ENCODE assay signal across 8 mouse cellular contexts in genomic region chr7:44864595-44865542, GRCm38 (mm10). TPM values are rescaled to one million over a fixed set of nuclear protein-coding genes. Genes with fewer than 3 reads are reported as not detected.
A peak's percentile ranks its signal among the peaks of the same experiment; 100 is the strongest.
DNase-seq lines count a peak whose midpoint lies in the region; ATAC-seq lines count a peak whose summit lies in the region.
"Had no signal": no experiment of that assay in that cellular context is flagged by ENCODE, and none has a peak within 500 bp of the region (broad histone marks: within the 10 kb centered on the region; RNA-seq: fewer than 3 reads in every experiment).

No protein-coding gene starts in this region.

- H3K4me3 ChIP-seq in kidney, embryonic 14.5 days (ENCODE audit: low read length): no peak overlapping the region
- no peak overlapping the region for H3K4me3 ChIP-seq in embryonic facial prominence, embryonic 15.5 days (replicated peaks)

- no peak overlapping the region for H3K4me2 ChIP-seq in kidney, embryonic 14.5 days (replicated peaks; ENCODE audit: low read depth, low read length)
- H3K4me2 ChIP-seq in embryonic facial prominence, embryonic 15.5 days (replicated peaks): no peak overlapping the region

- ATAC-seq in kidney, embryonic 14.5 days (ENCODE audit: low FRiP score, low TSS enrichment): no peak
- no peak for ATAC-seq in embryonic facial prominence, embryonic 15.5 days (ENCODE audit: insufficient number of reproducible peaks, low FRiP score, low TSS enrichment, low read depth)

- peaks cover 35% of the 10 kb centered on the region for H3K4me1 ChIP-seq in kidney, embryonic 14.5 days (ENCODE audit: control insufficient read depth, insufficient read depth, low read length)
- H3K4me1 ChIP-seq in embryonic facial prominence, embryonic 15.5 days: peaks cover 64% of the 10 kb centered on the region

- 0 out of 2 replicates have a peak overlapping the region, but pooled peaks have one; percentile 2 for H3K9ac ChIP-seq in kidney, embryonic 14.5 days (ENCODE audit: low read depth, low read length)
- H3K9ac ChIP-seq in embryonic facial prominence, embryonic 15.5 days: no peak overlapping the region

- 83% methylated on average over 24 of the region's 24 CpGs for WGBS in kidney, embryonic 14.5 days
- 78% methylated on average over 24 of the region's 24 CpGs for WGBS in embryonic facial prominence, embryonic 15.5 days

- no peak for DNase-seq in kidney, postnatal 14 days
- peak; percentile 71 for DNase-seq in cerebellum, adult 9-11 months
- peak; percentile 61 for DNase-seq in lung, postnatal 10 days
- no peak for DNase-seq in urinary bladder, adult 18-20 months (ENCODE audit: low spot score in 2 of 2)
- DNase-seq in urinary bladder, postnatal 25 days (ENCODE audit: low spot score): no peak
- DNase-seq: thymus, postnatal 36 days had no signal

- H3K36me3 ChIP-seq in kidney, embryonic 14.5 days (ENCODE audit: control insufficient read depth, insufficient read depth, low read length): peaks cover 57% of the 10 kb centered on the region
- H3K36me3 ChIP-seq in embryonic facial prominence, embryonic 15.5 days: peaks cover 52% of the 10 kb centered on the region

- no peak overlapping the region for H3K27ac ChIP-seq in kidney, embryonic 14.5 days (ENCODE audit: low read depth, low read length)
- H3K27ac ChIP-seq in embryonic facial prominence, embryonic 15.5 days (replicated peaks): peak overlapping the region; percentile 74

- H3K27me3 ChIP-seq in kidney, embryonic 14.5 days (ENCODE audit: control insufficient read depth, insufficient read depth, low read length): no peaks in the 10 kb centered on the region
- H3K27me3 ChIP-seq in embryonic facial prominence, embryonic 15.5 days: no peaks in the 10 kb centered on the region

- no peaks in the 10 kb centered on the region for H3K9me3 ChIP-seq in kidney, embryonic 14.5 days (ENCODE audit: control insufficient read depth, low read length)
- no peaks in the 10 kb centered on the region for H3K9me3 ChIP-seq in embryonic facial prominence, embryonic 15.5 days (replicated peaks)

RNA-seq across cellular contexts. Expression of gene Ptov1, which starts 4.7 kb away (rescaled TPM):
- 441 and 501 TPM in 2 replicates for polyA plus RNA-seq in kidney, embryonic 14.5 days (2014; fragmentation: Nextera tagmentation; extraction: Ambion mirVana)
- 428 and 442 TPM in 2 replicates for polyA plus RNA-seq in embryonic facial prominence, embryonic 15.5 days (2015; fragmentation: Nextera tagmentation; extraction: Ambion mirVana)

RNA-seq across cellular contexts. Expression of gene Pnkp, which starts 7.9 kb away (rescaled TPM):
- 27.0 and 30.4 TPM in 2 replicates for polyA plus RNA-seq in kidney, embryonic 14.5 days (2014; fragmentation: Nextera tagmentation; extraction: Ambion mirVana)
- polyA plus RNA-seq in embryonic facial prominence, embryonic 15.5 days (2015; fragmentation: Nextera tagmentation; extraction: Ambion mirVana): 30.4 and 37.3 TPM in 2 replicates

RNA-seq across cellular contexts. Expression of gene Tbc1d17, which starts 16.0 kb away (rescaled TPM):
- polyA plus RNA-seq in kidney, embryonic 14.5 days (2014; fragmentation: Nextera tagmentation; extraction: Ambion mirVana): 57.0 and 65.3 TPM in 2 replicates
- polyA plus RNA-seq in embryonic facial prominence, embryonic 15.5 days (2015; fragmentation: Nextera tagmentation; extraction: Ambion mirVana): 86.6 and 89.3 TPM in 2 replicates

RNA-seq across cellular contexts. Expression of gene Akt1s1, which starts 16.1 kb away (rescaled TPM):
- polyA plus RNA-seq in kidney, embryonic 14.5 days (2014; fragmentation: Nextera tagmentation; extraction: Ambion mirVana): 51.4 and 86.5 TPM in 2 replicates
- 124 and 127 TPM in 2 replicates for polyA plus RNA-seq in embryonic facial prominence, embryonic 15.5 days (2015; fragmentation: Nextera tagmentation; extraction: Ambion mirVana)

RNA-seq across cellular contexts. Expression of gene Med25, which starts 27.6 kb away (rescaled TPM):
- polyA plus RNA-seq in kidney, embryonic 14.5 days (2014; fragmentation: Nextera tagmentation; extraction: Ambion mirVana): 80.0 and 86.3 TPM in 2 replicates
- polyA plus RNA-seq in embryonic facial prominence, embryonic 15.5 days (2015; fragmentation: Nextera tagmentation; extraction: Ambion mirVana): 110 and 122 TPM in 2 replicates

Comparison
In these comparisons a context has a peak if more than half of its experiments do, and no peak if none do; other contexts are left out.
1. DNase-seq: peak in cerebellum, adult 9-11 months (single experiment) and lung, postnatal 10 days (single experiment); none in kidney, postnatal 14 days (single experiment), urinary bladder, adult 18-20 months (0 of 2) and urinary bladder, postnatal 25 days (single experiment).